Mouse (Mus musculus): ENCODE results near the gene Nmrk1.

The Nmrk1 gene

DNA sequence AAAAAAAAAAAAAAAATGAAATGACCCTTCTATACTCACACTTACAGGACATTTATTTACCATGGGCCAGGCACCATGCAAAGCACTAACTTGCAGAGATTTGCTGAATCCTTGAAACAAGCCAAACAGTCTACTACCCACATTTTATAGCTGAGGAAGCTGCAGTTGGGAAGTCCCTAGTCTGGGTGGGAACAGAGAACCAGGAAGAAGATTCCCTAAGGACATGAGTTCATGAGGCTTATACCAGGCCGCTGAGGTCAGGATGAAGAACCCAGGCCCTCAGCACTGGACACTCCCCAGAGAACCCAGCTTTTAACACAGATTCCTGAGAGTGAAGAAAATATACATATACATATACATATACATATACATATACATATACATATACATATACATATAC lies 14.2 kb upstream of the Nmrk1 start:
- no peak for DNase-seq (ENCODE audit: low read depth)

DNA sequence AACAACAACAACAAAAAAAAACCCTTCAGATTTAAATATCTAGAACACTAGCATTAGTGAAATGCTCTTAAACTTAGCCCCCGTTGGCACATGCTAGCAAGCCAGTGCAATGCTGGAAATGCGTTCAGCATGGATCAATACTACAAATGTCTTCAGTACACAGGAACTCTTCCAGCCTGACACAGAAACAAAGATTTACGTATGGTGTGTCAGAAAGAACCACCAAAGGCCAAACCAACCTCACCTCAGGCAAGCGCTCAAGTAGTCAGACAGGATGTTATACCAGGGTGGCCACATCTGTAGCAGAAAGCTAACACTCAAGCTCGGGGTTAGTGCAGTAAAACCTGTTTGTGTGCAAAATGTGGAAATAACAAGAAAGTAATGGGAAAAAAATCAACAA lies 12.7 kb upstream of the Nmrk1 start:
- DNase-seq (ENCODE audit: low read depth), result peak; percentile 12

DNA sequence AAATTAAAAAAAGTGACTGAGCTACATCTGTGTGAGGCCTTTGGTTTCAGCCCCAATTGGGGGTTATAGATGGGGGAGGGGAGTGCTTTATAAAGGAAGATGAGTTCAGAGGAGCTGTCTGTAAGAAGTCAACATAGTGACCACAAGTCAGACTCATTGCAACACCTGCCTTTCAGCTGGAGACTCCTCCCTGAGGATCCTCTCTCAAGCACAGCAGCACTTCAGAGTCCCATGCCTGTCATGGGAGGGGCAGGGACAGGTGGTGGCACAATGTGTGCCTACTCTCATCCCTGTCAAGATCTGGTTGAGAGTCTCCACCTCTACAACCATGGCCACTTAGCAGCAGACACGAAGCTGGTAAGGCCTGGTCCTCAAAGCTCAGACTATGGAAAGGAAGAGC lies 12.1 kb upstream of the Nmrk1 start:
- no peak for DNase-seq (ENCODE audit: low read depth)

DNA sequence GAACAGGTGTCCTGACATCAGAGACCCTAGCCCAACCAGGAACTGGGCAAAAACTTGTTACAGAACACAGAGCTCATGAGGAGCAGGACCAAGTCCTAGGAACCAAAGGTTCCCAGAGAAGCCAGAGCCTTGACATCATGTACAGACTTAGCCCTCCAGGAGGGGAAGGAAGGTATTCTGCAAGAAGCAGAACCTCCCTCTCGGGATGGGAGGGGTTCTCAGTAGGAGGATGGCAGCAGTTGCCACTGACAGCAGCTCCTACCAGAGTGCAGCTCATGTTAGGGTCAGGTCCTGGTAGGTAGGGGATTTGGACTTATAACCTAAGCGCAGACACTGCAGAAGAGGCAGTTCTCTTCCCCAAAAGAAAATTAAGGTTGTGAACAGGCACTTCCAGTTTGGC lies 7.9 kb upstream of the Nmrk1 start:
- DNase-seq (ENCODE audit: low read depth), result no peak

DNA sequence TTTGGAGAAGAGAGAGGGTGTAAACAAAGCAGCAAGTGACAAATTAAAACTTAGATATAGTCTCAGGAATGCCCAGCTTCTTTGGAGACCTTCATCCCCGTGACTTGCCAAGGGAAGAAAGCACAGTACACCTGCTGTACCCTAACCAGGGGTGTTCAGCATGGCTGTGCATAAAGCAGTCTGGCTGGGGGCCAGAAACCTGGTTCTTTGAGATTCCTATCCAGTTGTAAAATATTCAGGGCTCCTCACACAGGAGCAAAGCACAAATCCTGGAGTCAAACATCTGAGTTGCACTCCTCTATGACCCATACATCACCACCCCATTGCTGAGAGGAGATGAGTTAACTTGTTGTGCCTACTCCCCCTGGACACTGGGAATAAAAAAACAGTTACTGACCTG lies 2.2 kb upstream of the Nmrk1 start:
- DNase-seq (ENCODE audit: low read depth), result peak; percentile 41

DNA sequence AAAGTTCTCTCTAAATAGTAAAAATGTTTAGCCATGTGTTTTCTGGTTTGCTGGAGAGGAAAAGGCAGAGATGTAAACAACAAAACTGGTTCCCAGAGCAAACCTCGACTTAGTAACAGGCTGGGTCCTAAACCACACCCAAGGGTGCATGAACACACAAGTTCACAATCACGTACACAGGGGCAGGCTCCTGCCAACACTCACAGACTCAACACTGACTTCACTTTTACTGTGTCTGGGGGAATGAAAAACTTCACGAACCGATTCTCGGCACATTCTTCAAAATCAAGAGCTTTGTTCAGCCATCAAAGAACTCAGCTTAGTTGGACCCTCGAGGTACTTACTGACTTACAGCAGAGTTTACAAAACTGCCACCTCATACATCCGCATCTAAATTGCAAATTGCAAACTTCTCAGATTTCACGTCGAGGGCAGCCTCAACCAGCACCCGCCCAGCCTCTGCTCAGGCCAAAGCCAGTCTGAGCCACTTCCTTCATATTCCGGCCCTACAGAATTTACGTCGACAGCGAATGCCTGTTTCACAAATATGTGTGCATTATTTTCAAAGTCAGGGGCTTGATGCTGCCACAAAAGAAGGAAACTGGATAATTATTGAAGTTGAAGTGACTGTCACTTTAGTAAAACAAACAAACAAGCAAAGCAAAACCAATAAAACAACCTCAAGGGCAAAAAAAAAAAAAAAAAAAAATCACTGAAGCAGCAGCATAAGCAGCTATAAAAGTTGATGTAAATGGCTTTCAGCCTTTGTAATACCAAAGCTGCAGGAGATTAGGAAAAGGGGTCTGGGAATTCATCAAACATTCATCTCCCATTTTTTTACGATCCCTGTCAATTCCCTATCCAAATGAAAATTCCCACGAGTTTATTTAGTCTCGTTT lies 1.3 kb upstream of the Nmrk1 start:
- DNase-seq (ENCODE audit: low read depth), result peak; percentile 81

DNA sequence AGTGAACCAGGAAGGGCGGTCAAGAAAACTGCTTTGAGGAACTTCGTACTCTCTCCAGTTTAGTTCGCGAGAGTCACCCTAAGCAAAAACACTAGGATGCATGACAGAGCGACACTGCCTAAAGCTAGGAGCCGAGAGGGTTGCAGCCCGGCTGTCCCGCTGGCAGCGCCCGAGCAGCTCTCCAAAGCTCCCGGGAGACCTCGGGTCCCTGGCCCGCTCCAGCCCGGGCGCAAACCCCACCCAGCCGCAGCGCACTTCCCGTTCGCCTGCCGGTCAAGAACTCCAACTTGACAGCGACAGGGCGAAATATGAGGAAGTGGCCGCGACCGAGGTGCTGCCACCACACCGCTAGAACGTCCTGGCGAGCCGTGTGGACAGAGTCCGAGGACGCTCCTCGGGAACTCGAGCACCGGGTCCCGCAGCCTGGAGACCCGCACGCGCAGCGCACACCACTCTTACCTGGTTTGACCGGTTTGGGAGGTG lies 548 bp upstream of the Nmrk1 start:
- DNase-seq (ENCODE audit: low read depth), result peak; percentile 62

DNA sequence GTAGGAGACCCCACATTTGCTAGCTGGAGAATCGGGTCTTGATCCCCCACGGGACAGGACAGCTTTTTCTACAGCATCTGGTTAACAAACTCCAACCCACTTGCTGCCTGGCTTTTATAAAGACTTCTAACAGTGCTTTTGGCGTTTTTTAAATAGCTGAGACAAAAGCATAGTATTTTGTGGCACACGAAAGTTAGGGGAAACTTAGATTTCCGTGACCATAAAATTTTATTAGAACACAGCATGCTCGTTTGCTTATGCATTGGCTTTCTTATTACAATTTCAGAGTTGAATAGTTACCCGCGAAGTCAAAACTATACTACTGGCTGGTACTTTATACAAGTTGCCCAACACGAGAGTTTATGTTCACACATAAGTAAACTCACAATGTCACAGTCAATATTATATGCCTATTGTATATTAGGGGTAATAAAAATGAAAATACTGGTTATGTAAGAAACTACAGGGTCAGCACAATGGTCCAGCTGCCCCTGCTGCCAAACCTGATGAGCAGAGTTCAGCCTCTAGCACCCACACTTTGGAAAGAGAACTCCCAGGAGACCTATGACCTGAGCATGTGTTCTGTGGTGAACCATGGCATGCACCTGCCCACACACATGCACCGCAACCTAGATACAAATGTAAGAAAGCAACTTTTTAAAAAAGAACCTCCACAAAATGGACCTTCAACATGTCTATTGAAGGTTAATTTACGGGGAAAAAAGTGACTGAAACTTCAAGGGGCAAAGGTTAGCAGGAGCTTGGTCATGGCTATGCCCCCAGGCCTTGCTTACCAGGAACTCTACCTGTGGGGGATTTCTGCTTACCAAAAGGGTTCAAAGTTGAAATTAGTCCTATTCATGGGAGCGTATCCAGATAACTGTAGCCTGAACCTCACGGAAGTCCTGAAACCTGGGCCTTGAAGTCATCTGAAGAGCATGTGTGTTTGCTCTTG lies 758 bp downstream of the Nmrk1 start:
- no peak for DNase-seq (ENCODE audit: low read depth)

DNA sequence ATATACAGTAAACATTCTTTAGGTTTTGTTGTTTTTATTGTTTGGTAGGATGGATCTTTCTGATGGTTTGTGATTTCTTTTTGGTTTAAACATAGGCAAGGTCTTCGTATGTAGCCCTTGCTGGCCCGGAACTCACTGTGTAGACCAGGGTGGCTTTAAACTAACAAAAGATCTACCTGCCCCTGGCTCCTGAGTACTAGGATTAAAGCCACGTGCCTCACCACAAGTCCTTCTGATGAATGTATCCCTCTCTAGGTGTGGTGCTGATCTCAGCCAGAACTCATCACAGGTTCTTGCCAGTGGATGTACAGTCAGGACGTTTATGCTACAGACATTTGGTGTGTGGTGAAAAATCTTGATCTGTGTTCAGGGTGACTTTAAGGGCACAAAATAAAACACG lies 6.2 kb downstream of the Nmrk1 start:
- no peak for DNase-seq (ENCODE audit: low read depth)

DNA sequence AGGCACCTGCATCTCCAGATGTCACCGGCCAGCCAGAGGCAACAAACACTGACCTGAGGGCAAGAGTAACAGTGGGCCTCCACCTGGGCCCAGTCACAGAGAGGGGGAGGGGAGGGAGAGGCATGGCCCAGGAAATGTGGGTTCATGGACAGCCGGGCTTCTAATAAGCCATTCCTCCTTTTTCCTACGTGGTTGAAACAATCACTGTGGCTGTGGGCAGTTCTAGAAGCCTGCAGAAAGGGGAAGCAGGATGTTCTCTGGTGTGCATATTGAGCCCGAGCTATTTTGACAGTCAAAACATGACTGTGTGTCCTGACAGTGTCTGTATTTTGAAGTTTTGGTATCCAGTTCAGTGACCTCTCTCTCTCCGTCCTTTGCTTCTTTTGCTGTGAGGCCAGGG lies 7.2 kb downstream of the Nmrk1 start:
- DNase-seq (ENCODE audit: low read depth), result no peak

DNA sequence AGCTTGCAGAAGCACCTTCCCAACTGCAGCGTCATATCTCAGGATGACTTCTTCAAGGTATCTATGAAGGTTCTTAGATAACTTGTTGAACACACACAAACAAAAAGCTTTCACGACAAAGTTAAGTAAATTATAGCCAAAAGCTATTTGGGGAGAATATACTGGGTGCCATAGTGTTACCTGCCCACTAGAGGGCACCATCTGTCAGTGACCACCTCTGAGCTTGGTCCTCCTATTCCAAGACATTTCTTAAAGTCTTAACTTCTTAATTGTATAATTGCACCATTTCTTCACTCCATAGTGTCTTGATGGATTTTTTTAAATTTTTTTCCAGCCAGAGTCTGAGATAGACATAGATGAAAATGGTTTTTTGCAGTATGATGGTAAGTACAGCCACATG lies 7.8 kb downstream of the Nmrk1 start:
- peak; percentile 28 for DNase-seq (ENCODE audit: low read depth)

DNA sequence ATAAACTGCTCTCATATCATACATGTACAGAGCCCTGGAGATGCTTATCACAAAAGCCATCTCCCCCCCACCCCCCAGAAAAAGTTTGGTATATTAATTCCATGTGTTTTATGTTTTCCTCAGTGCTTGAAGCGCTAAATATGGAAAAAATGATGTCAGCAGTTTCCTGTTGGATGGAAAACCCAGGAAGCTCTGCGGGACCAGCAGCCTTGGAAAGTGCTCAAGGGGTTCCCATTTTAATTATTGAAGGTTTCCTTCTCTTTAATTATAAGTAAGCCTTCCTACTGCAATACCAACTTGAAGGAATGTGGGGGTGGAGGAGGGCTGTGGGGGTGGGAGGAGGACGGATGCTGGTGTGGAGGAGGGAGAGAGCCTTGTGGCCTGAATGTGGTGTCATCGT lies 9.3 kb downstream of the Nmrk1 start:
- no peak for DNase-seq (ENCODE audit: low read depth)

DNA sequence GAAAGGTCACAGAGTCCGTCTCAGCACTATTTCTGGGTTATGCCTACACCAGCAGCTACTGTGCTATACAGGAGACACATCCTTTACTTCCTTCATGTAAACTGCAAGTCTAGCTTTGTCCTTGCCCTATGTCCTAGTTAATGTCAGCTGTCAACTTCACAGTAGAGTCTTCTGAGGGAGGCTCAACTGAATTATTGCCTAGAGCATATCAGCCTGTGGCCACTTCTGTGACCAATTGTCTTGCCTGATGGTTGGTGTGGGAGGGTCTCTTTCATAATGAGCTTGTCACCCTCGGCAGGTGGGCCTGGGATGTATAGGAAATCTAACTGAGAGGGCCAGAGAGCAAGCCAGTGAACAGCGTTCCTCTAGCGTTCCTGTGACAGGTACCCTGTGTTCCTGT lies 11.7 kb downstream of the Nmrk1 start:
- no peak for DNase-seq (ENCODE audit: low read depth)

DNA sequence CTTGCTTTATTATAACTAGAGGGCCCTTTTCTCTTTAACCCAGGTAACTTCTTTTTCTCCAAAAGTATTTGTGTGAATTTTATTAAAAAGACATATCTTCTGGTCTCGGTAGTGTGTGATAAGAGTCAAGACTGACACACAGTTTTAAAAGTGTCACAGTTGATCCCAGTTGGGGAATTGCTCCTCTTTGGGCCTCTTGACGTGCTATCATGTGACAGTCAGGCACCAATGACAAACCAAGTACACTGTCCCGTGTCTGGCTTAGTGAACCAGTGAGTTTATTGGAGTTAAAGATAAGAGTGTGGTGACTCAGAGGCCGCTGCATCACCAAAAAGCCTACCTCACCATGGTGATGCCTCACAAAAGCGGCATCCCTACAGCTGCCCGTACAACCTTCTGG lies 12.3 kb downstream of the Nmrk1 start:
- no peak for DNase-seq (ENCODE audit: low read depth)

DNA sequence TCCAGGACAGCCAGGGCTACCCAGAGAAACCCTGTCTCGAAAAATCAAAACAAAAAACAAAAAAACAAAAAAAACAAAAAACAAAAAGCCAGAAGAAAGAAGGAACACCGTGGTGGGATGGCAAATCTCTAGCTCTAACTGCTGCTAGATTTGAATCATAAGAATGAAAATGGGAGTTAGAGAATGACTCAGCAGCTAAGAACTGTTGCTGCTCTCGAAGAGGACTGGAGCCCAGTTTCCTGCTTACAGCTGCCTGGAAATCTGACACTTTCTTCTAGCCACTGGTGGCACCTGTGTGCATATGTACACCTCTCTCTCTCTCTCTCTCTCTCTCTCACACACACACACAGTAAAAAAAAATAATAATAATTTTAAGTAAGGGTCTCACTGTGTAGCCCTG lies 14.6 kb downstream of the Nmrk1 start:
- peak; percentile 70 for DNase-seq (ENCODE audit: low read depth)

DNA sequence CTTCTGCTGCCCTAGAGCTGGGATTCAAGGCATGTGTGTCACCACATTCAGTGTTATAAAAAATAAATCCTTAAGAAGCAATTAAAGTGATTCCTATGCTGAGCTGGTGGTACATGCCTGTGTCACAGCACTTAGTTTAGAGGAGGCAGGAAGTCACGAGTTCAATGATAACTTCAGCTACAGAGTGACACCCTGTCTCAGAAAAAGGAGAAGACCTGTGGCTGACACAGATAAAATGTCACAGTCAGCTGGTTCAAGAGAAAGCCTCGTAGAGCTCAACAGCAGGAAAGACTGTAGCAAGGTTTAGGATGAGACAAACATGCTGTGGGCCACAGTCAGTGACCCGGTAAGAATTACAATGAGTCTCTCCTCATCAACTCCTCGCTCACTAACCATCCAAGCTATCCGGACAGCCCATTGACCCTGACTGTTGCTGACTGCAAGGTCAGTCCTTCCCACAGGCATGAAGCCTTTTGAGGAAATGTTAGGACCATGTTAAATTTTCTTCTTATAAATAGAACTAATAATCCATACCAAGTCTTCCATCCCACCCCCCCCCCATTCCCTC lies 15.2 kb downstream of the Nmrk1 start:
- no peak for DNase-seq (ENCODE audit: low read depth)

DNA sequence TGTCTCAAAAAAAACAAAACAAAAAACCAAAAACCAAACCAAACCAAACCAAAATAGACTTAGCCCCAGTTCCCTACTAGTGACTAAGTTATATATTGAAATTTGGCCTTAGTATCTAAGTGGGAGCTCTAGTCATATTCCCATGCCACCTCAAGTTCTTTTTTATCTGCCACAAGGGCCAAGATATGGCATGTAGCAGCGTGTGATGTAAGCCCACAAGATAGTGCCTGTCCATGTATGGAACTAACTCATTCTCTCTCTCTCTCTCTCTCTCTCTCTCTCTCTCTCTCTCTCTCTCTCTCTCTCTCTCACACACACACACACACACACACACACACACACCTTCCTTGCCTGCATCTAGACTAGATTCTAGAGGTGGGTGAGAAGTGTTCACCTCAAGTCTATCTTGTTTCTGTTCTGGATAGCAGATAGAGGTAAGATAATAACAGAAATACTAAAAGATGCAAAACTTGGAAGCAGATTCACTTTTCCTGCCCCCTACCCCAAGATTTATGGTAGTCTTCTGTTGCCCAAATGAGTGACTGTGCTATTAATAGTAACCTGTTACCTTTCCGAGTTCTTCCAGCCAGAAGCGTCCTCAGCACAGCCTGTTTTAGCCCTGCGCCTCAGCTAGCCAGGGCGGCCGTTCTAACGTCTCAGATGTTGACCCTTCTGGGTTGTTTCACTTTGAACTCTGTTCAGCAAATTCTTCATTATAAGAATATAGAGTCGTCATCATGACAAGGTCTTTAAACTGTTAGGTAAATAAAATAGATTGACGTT lies 16.2 kb downstream of the Nmrk1 start:
- no peak for DNase-seq (ENCODE audit: low read depth)

DNA sequence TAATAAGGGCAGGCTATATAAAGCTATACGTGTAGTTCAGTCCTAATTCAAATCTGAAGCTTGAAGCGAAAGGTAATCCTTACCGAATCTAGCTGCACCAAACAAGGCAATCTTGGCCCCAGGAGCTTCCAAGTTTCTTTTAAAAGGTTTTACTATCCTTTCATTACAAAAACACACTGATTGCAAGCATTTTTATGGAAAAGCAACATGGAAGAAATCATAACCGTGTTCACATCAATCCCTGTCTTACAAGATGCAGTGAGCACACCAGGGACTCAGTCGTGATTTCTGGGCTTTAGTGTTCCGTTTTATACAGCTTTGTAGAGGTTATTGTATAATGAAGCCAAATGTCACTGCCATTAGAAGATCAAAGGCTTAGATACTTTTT lies 16.8 kb downstream of the Nmrk1 start:
- DNase-seq (ENCODE audit: low read depth), result no peak

DNA sequence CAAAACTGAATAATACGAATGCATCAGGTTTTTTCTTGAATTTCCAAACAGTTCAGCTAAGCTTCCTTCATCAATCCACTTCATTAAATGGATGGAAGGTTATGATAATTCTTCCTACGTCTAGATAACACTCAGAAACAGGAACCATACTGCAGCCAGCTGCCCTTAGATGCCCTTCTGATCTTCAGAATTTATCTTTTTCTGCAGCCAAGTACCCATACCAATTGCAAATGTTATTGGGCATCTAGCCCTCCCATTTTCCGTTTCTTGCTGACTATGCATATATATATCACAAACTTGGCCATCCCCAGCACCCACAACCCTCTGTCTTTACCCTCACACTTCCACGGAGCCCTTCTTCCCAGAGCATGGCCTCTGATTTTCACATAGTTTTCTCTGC lies 18.2 kb downstream of the Nmrk1 start:
- DNase-seq (ENCODE audit: low read depth), result no peak

DNA sequence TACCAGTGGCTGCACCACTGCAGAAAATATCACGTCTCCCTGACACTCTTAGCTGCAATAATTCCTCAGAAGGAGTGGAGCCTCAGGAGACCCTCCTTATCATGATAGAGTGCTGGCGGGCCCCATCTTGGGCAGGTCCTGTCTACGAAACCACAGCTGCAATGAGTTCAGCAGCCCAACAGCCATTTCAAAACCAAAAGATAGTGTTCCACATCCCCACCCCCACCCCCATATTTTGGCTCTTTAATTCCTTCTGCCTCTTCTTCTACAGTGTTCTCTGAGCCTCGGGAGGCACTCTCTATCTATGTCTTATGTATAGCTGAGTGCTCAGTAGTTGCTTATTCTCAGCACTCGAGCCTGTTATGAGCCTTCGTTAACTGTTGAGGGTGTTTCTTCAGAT lies 18.7 kb downstream of the Nmrk1 start:
- DNase-seq (ENCODE audit: low read depth), result no peak

DNA sequence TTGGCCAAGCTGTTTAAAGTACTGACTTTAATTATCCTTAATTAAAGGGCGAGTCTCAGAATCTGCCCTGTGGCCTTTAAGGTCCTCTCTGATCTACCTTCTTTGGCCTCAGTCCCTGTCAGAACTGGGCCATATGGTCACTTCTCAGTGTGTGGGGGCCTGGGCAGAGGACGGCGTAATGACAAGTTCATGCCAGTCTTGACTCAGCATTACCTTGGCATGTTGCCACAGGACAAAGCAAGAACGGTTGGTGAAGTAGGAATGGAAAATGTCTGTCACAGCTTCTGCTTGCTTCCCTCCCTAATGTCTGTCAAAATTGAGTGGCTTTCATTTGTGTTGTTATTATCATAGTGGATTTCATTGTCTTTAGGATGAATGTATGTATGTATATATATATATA lies 20.8 kb downstream of the Nmrk1 start:
- DNase-seq (ENCODE audit: low read depth), result peak; percentile 24

DNA sequence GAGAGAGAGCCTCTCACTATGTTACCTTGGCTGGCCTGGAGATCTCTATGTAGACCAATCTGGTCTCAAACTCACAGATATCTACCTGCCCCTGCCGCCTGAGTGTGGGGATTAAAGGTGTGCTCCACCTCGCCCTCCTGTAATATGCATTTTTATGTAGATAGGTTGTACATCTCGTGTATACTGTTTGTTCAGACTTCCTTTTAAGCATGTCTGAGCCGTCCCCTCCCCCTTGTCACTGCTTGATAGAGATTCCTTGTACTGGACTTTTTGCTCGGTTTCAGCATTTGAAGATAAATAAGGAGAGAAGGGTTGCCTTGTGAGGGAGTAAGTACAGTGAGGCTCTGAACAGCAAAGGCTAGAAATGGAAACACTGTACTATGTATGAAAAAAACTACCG lies 21.3 kb downstream of the Nmrk1 start:
- DNase-seq (ENCODE audit: low read depth), result no peak
